Mouse (Mus musculus) limb, embryonic 14.5 days (tissue): ENCODE results near the gene Ebf4. TPM values are rescaled to one million over a fixed set of nuclear protein-coding genes. Genes with fewer than 3 reads are reported as not detected.
"Not testable (repeated sequence)": the region's sequence is repeated elsewhere in the genome, so short reads cannot be mapped to it uniquely, and the experiment has no call there.

Experiments used
- ATAC-seq: fragments of 200-750 bp; cut with Nextera tagmentation; 2 replicates; pipeline ENCODE4 v1.8.0; 2017; ENCODE audit warnings: low read depth, moderate number of reproducible peaks, moderate TSS enrichment; ENCODE audit not compliant: low FRiP score
- DNase-seq: peaks from one replicate; pipeline ENCODE4 v3.0.0-alpha.2; 2015; ENCODE audit warnings: low spot score
- H3K27ac ChIP-seq: fragments of 300-500 bp; sonication (generic); replicated peaks from 2 replicates; pipeline ENCODE4 v1.5.1; 2014; ENCODE audit warnings: low read depth, mild to moderate bottlenecking, low read length, moderate library complexity, mixed read lengths
- H3K27me3 ChIP-seq: fragments of 300-500 bp; sonication (generic); 2 replicates; pipeline ENCODE4 v1.6.1; 2014; ENCODE audit warnings: low read length, mixed read lengths; ENCODE audit not compliant: control insufficient read depth, insufficient read depth
- H3K36me3 ChIP-seq: fragments of 300-500 bp; sonication (generic); 2 replicates; pipeline ENCODE4 v1.6.1; 2014; ENCODE audit warnings: mild to moderate bottlenecking, low read length, moderate library complexity, mixed read lengths; ENCODE audit not compliant: control insufficient read depth, insufficient read depth
- H3K4me1 ChIP-seq: fragments of 300-500 bp; sonication (generic); 2 replicates; pipeline ENCODE4 v1.6.1; 2014; ENCODE audit warnings: antibody characterized with exemption, low read length, mixed read lengths; ENCODE audit not compliant: control insufficient read depth, insufficient read depth
- H3K4me2 ChIP-seq: fragments of 300-500 bp; sonication (generic); replicated peaks from 2 replicates; pipeline ENCODE4 v1.6.1; 2014; ENCODE audit warnings: low read depth, mild to moderate bottlenecking, low read length, moderate library complexity; ENCODE audit not compliant: severe bottlenecking
- H3K4me3 ChIP-seq: fragments of 300-500 bp; sonication (generic); replicated peaks from 2 replicates; pipeline ENCODE4 v1.5.1; 2014; ENCODE audit warnings: low read length
- H3K9ac ChIP-seq: fragments of 300-500 bp; sonication (generic); 2 replicates; pipeline ENCODE4 v1.6.1; 2014; ENCODE audit warnings: mild to moderate bottlenecking, low read depth, low read length, moderate library complexity; ENCODE audit not compliant: severe bottlenecking
- H3K9me3 ChIP-seq: fragments of 300-500 bp; sonication (generic); 2 replicates; pipeline ENCODE4 v1.6.1; 2016; ENCODE audit warnings: low read length; ENCODE audit not compliant: control insufficient read depth
- POLR2A ChIP-seq: fragments of 200-500 bp; IDR thresholded peaks from 2 replicates; pipeline ENCODE4 v1.8.0; 2012; ENCODE audit warnings: inconsistent platforms, mild to moderate bottlenecking, moderate library complexity, borderline replicate concordance; ENCODE audit not compliant: insufficient read depth, insufficient read length; ENCODE audit errors: extremely low read depth
- WGBS: fragments of 180-500 bp; shearing (Covaris S2); extraction: QIAGEN DNeasy Blood & Tissue Kit; methylation state at CpG from one replicate; pipeline ENCODE4 v1.1.7; 2014; 5-methylcytosine and 5-hydroxymethylcytosine counted together
- polyA plus RNA-seq, 2 experiments: library from polyadenylated mRNA; depleted of rRNA in 1 of 2; stranded (reverse) in 1 of 2; unstranded in 1 of 2; fragments of >200 nt; fragmentation: Nextera tagmentation in 1 of 2; extraction: Ambion mirVana in 1 of 2; gene quantifications; 2 replicates each; pipeline versions ENCODE4 v1.2.1 to v1.2.3; 2012 to 2014

Gene Ebf4
- polyA plus RNA-seq, 2 experiments: 5.7 to 27.4 TPM

DNA sequence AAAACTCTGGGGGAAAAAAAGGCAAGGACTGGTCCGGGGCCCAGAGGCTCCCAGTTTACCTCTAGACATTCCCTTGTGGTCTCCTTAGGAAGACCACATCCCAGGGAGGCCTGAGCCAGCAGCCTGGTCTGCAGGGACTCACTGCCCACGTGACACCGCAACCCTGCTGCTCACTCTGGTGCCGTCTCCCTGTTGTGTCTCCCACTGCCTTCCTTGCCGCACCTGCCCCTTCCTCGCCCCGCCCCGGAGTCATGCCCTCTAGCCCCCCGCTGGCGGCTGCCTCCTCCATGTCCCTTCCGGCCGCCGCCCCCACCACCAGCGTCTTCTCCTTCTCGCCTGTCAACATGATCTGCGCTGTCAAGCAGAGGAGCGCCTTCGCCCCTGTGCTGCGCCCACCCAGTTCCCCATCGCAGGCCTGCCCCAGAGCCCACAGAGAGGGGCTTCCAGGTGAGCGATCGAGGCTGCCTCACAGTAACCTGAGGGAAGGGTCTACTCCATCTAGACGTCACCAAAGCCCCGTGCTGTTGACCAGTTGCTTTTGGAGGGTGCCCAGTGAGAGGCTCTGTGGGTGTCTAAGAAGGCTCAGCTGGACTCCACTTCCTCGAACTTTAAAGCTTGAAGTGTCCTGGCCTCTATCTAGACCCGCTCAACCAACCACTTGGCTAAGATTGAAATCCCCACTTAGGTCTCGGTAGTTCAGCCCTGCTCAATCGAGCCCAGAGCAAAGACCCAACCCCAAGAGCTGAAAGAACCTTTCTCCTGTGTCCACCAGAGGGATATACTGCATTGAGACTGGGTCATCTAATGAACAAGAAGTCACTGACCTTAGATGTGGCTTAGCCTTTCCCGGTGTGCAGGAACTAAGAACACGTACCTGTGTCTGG is 70.5 kb downstream of the Ebf4 start:
- H3K4me1 ChIP-seq: no peaks in the 10 kb centered on the region
- ATAC-seq (0 out of 2 replicates have a peak, but pooled peaks have one; percentile 41), DNase-seq (no peak)
- H3K27me3 ChIP-seq: peaks cover 53% of the 10 kb centered on the region
- peak overlapping the region; percentile 5 for H3K9ac ChIP-seq
- TF ChIP-seq POLR2A: no peak
- H3K36me3 ChIP-seq: no peaks in the 10 kb centered on the region
- H3K4me2 ChIP-seq: peak overlapping the region; percentile 44
- peak overlapping the region; percentile 23 for H3K4me3 ChIP-seq
- WGBS: 6% methylated on average over 27 of the region's 30 CpGs
- no peak overlapping the region for H3K27ac ChIP-seq
- no peaks in the 10 kb centered on the region for H3K9me3 ChIP-seq

GRCm38 (mm10) chr2:130367386-130367785 is 72.4 kb downstream of the Ebf4 start:
- no peak for TF ChIP-seq POLR2A
- no peak overlapping the region for H3K4me3 ChIP-seq
- H3K36me3 ChIP-seq: no peaks in the 10 kb centered on the region
- H3K4me1 ChIP-seq: no peaks in the 10 kb centered on the region
- no peak overlapping the region for H3K27ac ChIP-seq
- ATAC-seq (no peak), DNase-seq (no peak)
- 58% methylated on average over 4 of the region's 4 CpGs for WGBS
- no peak overlapping the region for H3K9ac ChIP-seq
- no peak overlapping the region for H3K4me2 ChIP-seq
- no peaks in the 10 kb centered on the region for H3K9me3 ChIP-seq
- H3K27me3 ChIP-seq: peaks cover 34% of the 10 kb centered on the region

GRCm38 (mm10) chr2:130373026-130373425 is 78.1 kb downstream of the Ebf4 start:
- not testable (repeated sequence) for H3K27ac ChIP-seq, DNase-seq, H3K9me3 ChIP-seq, H3K36me3 ChIP-seq, H3K27me3 ChIP-seq, H3K4me2 ChIP-seq, ATAC-seq, H3K4me3 ChIP-seq, H3K9ac ChIP-seq, H3K4me1 ChIP-seq
- WGBS: 36% methylated on average over 1 of the region's 1 CpGs

GRCm38 (mm10) chr2:130374951-130375350 is 80.0 kb downstream of the Ebf4 start:
- ATAC-seq (no peak), DNase-seq (no peak)
- WGBS: 46% methylated on average over 4 of the region's 4 CpGs
- no peak for TF ChIP-seq POLR2A
- H3K36me3 ChIP-seq: no peaks in the 10 kb centered on the region
- H3K9ac ChIP-seq: no peak overlapping the region
- H3K4me3 ChIP-seq: no peak overlapping the region
- H3K27ac ChIP-seq: no peak overlapping the region
- no peaks in the 10 kb centered on the region for H3K27me3 ChIP-seq
- no peak overlapping the region for H3K4me2 ChIP-seq
- H3K9me3 ChIP-seq: no peaks in the 10 kb centered on the region
- no peaks in the 10 kb centered on the region for H3K4me1 ChIP-seq

DNA sequence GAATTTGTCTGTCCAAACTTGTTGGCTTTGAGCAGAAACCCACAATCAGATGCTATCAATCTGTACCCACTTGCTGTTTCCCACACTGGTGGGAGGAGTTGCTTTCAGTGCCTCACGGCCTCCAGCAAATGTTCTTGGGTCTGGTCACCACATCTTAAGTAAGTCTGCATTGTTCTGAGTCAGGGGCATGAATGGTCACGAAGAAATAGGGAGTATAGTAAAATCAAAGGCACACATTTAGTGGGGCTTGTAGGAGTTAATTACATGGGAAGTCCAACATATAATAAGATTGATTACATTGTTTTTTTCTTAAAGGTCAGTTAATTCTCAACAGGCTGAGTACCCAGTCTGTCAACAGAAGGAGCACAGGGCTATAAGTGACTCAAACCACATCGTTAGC is 88.2 kb downstream of the Ebf4 start:
- Histone ChIP-seq H3K9ac (no peak overlapping the region), H3K9me3 (no peaks in the 10 kb centered on the region), H3K36me3 (no peaks in the 10 kb centered on the region), H3K4me2 (no peak overlapping the region), H3K27ac (no peak overlapping the region), H3K4me1 (no peaks in the 10 kb centered on the region), H3K4me3 (no peak overlapping the region), H3K27me3 (no peaks in the 10 kb centered on the region)
- DNase-seq (no peak), ATAC-seq (no peak)
- no peak for TF ChIP-seq POLR2A
- 46% methylated on average over 3 of the region's 3 CpGs for WGBS

GRCm38 (mm10) chr2:130383895-130384294 is 88.9 kb downstream of the Ebf4 start:
- Histone ChIP-seq H3K4me2 (no peak overlapping the region), H3K4me3 (no peak overlapping the region), H3K27me3 (no peaks in the 10 kb centered on the region), H3K27ac (no peak overlapping the region), H3K9me3 (no peaks in the 10 kb centered on the region), H3K36me3 (no peaks in the 10 kb centered on the region), H3K9ac (no peak overlapping the region), H3K4me1 (no peaks in the 10 kb centered on the region)
- ATAC-seq: no peak
- no peak for TF ChIP-seq POLR2A
- WGBS: 57% methylated on average over 6 of the region's 6 CpGs
- no peak for DNase-seq
